Mouse (Mus musculus) telencephalon, adult 2 months (tissue): ENCODE measurements around the gene Eva1c.

Experiments used
- DNase-seq: peaks from one replicate; pipeline ENCODE4 v3.0.0-alpha.2; 2011; ENCODE audit warnings: low read depth, low spot score

Eva1c gene

GRCm38 (mm10) chr16:90826457-90826856, at the start of gene Eva1c:
Gene Eva1c (plus strand): TSS chr16:90826719.
- no peak for DNase-seq

DNA sequence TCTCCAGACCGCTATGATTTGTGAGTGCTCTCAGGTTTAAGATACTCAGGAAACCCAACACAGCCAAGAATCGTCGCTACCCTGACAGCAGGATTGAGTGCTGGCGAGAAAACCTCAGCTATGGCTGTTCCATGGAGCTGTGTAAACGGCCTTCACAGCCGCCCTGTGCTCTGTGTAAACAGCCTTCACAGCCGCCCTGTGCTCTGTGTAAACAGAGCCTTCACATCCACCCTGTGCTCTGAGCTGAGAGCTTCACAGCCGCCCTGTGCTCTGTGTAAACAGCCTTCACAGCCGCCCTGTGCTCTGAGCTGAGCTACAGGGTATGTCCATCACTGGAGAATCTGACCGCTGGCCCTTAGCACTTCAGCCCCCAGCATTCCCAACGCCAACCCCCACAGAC, 46.7 kb upstream of the Eva1c start:
- DNase-seq: no peak

DNA sequence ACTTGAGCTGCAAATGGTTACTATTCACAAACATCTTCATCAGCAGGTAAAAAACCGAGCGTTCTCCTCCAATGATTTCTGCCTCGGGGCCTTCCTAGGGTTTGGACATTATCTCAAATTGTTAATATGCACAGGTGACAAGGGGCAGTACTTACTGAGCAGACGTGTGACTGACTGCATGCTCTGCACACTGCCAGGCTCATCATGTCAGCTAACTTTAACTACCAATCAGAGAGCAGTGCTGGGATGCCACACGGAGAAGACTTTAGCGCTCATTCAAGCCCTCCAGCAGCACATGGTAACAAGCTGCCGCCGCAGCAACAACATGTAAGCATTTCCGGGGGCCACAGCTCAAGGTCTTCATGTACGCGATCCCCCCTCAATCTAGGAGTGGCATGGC, 43.2 kb upstream of the Eva1c start:
- no peak for DNase-seq

GRCm38 (mm10) chr16:90785257-90785656, 41.3 kb upstream of the Eva1c start:
- peak; percentile 26 for DNase-seq

GRCm38 (mm10) chr16:90788580-90788979, 37.9 kb upstream of the Eva1c start:
- DNase-seq: no peak

- no peak for DNase-seq
Measured at GRCm38 (mm10) chr16:90790946-90791345, 35.6 kb upstream of the Eva1c start.

GRCm38 (mm10) chr16:90792066-90792465, 34.5 kb upstream of the Eva1c start:
- DNase-seq: peak; percentile 71

DNA sequence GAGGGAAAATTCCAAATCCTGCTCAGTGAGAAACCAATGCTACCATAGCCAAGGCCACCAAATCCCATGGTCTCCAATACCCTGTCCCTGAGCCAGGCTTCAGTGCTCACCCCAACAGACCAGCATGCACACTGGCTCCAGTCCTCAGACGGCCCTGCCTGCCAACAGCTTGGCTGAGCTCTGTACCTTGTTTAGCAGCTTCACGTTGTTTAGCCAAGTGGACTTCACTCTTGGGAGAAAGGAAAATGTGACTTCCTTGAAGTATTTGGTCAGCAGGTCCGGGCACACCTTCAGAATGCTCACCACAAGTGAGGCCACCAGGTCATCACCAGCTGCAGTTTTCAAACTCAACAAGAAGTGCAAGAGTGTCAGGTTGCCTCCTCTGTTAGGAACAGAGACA, 34.0 kb upstream of the Eva1c start:
- no peak for DNase-seq

DNA sequence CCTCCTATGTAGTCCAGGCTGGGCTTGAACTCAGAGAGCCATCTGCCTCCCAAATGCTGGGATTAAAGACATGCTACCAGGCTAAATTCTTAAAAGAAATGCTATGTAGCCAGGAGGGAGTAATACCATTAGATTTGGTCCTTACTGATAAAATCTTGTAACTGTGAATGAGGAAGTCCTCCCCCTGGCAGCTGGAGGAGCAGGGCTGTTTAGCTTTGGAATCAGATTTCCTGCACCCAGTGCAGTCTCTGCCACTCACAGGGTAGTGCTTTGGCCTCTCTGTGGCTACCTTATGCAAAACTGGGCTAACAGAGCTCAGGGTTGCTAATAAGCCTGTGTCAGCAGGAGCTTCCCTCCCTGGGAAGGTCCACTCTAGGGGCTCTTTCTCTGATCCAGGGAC, 31.8 kb upstream of the Eva1c start:
- no peak for DNase-seq

GRCm38 (mm10) chr16:90798446-90798845, 28.1 kb upstream of the Eva1c start:
- DNase-seq: no peak

GRCm38 (mm10) chr16:90798848-90799247, 27.7 kb upstream of the Eva1c start:
- no peak for DNase-seq

GRCm38 (mm10) chr16:90799840-90800239, 26.7 kb upstream of the Eva1c start:
- DNase-seq: no peak

GRCm38 (mm10) chr16:90801251-90801650, 25.3 kb upstream of the Eva1c start:
- DNase-seq: no peak

GRCm38 (mm10) chr16:90801928-90802327, 24.6 kb upstream of the Eva1c start:
- no peak for DNase-seq

DNA sequence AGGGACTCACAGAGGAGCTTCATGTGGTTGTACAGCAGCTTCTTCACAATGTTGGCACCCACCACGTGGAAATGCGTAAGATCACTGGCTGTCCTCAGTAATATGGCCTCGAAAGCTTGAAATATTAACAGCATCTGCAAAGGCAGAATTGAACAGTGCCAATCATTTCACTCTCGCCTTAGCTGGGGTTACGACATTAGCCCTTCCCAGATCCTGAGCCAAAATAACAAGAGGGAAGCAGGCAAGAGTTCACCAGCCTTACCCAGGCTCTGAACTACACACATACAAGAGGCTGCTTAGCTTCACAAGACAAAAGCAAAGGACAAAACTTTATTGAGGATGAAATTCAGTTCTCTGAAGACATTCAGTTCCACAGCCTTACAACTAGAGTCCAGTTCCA, 22.1 kb upstream of the Eva1c start:
- DNase-seq: no peak

- peak; percentile 93 for DNase-seq
Measured at GRCm38 (mm10) chr16:90809975-90810715, 16.4 kb upstream of the Eva1c start, which contains the start of gene Urb1. Gene Urb1 (minus strand): TSS chr16:90810413.

GRCm38 (mm10) chr16:90810716-90811256, 15.7 kb upstream of the Eva1c start:
- DNase-seq: no peak

- DNase-seq: no peak
Measured at GRCm38 (mm10) chr16:90812086-90812485, 14.4 kb upstream of the Eva1c start.

DNA sequence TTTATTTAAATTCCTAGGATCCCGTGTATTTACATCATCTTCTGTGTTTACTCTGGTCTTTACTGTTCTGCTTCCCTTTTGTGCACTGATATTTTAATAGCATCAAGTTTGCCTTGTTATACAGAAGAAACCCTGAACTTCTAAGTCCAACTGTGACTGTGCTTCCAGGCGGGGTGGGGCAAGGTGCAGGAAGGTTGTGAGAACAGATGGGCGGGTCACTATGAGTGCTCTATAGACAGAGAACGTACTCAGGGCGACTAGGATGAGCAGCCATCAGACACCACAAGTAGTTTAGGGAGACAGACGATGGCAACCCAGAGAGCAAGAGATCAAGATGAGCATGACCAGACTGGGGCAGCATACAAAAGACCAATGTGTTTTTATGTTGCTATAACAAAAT, 6.2 kb upstream of the Eva1c start:
- DNase-seq: no peak

GRCm38 (mm10) chr16:90821046-90821697, 5.3 kb upstream of the Eva1c start:
- no peak for DNase-seq

DNA sequence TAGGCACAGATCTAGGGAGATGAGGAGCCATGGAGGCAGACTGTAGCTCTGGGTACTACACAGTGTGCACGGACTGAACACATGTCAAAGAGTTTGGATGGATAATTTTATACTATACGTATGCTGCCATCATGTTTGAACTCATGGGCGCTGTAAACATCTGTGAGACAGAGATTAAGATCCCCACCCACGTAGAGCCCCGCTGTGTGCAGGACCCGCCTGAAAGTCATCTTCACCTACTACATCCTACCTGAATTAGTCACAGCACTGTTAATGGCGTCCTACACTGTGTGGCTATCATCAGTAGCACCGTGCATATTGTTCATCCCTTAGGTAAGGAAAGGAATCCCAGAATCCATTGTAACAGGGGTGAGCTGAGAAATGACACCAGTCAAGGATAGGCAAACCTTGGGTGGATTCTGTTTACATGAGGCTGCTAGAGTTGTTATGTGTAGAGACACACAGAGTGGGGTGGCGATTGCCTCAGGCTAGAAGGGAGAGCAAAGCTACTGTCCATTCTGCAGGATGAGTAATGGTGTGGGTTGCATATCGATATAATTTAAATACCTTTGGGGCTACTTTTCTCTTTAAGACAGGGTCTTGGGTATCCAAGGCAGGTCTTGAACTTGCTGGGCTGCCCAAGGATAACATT, 4.1 kb upstream of the Eva1c start:
- no peak for DNase-seq

- DNase-seq: no peak
Measured at GRCm38 (mm10) chr16:90822981-90823380, 3.5 kb upstream of the Eva1c start.
